Mouse (Mus musculus): ENCODE data around the gene Cav2.

Cav2 gene

GRCm38 (mm10) chr6:17280939-17281756, at the start of gene Cav2:
Cav2 (plus strand) TSS chr6:17281185.
- DNase-seq, result peak; percentile 62

GRCm38 (mm10) chr6:17239693-17240092, 41.3 kb upstream of the Cav2 start:
- DNase-seq, result no peak

GRCm38 (mm10) chr6:17241013-17241412, 40.0 kb upstream of the Cav2 start:
- no peak for DNase-seq

- no peak for DNase-seq
Measured at GRCm38 (mm10) chr6:17246959-17247358, 34.0 kb upstream of the Cav2 start.

- no peak for DNase-seq
Measured at GRCm38 (mm10) chr6:17247673-17248072, 33.3 kb upstream of the Cav2 start.

GRCm38 (mm10) chr6:17248241-17248640, 32.7 kb upstream of the Cav2 start:
- no peak for DNase-seq

GRCm38 (mm10) chr6:17251958-17252357, 29.0 kb upstream of the Cav2 start:
- no peak for DNase-seq

- DNase-seq, result no peak
Measured at GRCm38 (mm10) chr6:17258142-17258541, 22.8 kb upstream of the Cav2 start.

- DNase-seq, result no peak
Measured at GRCm38 (mm10) chr6:17258911-17259310, 22.1 kb upstream of the Cav2 start.

- DNase-seq, result no peak
Measured at GRCm38 (mm10) chr6:17262786-17263185, 18.2 kb upstream of the Cav2 start.

- DNase-seq, result no peak
Measured at GRCm38 (mm10) chr6:17265043-17265442, 15.9 kb upstream of the Cav2 start.

- DNase-seq, result no peak
Measured at GRCm38 (mm10) chr6:17266466-17266865, 14.5 kb upstream of the Cav2 start.

- DNase-seq, result no peak
Measured at GRCm38 (mm10) chr6:17278366-17278765, 2.6 kb upstream of the Cav2 start.

- no peak for DNase-seq
Measured at GRCm38 (mm10) chr6:17281757-17282092, 740 bp downstream of the Cav2 start.

GRCm38 (mm10) chr6:17282159-17282558, 1.2 kb downstream of the Cav2 start:
- no peak for DNase-seq

- no peak for DNase-seq
Measured at GRCm38 (mm10) chr6:17283834-17284233, 2.8 kb downstream of the Cav2 start.

- no peak for DNase-seq
Measured at GRCm38 (mm10) chr6:17286381-17286780, 5.4 kb downstream of the Cav2 start.

GRCm38 (mm10) chr6:17295116-17295515, 14.1 kb downstream of the Cav2 start:
- no peak for DNase-seq

- DNase-seq, result peak; percentile 5
Measured at GRCm38 (mm10) chr6:17305954-17306601, 25.1 kb downstream of the Cav2 start, which contains the start of gene Cav1. Cav1 (plus strand) TSS chr6:17306335.

- DNase-seq, result no peak
Measured at GRCm38 (mm10) chr6:17306602-17307325, 25.8 kb downstream of the Cav2 start.

- peak; percentile 6 for DNase-seq
Measured at GRCm38 (mm10) chr6:17307461-17308115, 26.6 kb downstream of the Cav2 start.

- no peak for DNase-seq
Measured at GRCm38 (mm10) chr6:17308661-17309060, 27.7 kb downstream of the Cav2 start.

GRCm38 (mm10) chr6:17309260-17309659, 28.3 kb downstream of the Cav2 start:
- no peak for DNase-seq

Data from cerebellum, adult 11 months (tissue).